Mouse (Mus musculus): ENCODE data around the gene Unc5c.

GRCm38 (mm10) chr3:141724499-141724898, 259.5 kb downstream of the Unc5c start:
- TF ChIP-seq CTCF (IDR thresholded peaks at IDR 0.05; ENCODE audit: low read depth) (no peak), EP300 (IDR thresholded peaks at IDR 0.05; ENCODE audit: low read depth) (no peak)
